Comparison of ENCODE assay signal across 9 mouse cellular contexts in the genomic region with DNA sequence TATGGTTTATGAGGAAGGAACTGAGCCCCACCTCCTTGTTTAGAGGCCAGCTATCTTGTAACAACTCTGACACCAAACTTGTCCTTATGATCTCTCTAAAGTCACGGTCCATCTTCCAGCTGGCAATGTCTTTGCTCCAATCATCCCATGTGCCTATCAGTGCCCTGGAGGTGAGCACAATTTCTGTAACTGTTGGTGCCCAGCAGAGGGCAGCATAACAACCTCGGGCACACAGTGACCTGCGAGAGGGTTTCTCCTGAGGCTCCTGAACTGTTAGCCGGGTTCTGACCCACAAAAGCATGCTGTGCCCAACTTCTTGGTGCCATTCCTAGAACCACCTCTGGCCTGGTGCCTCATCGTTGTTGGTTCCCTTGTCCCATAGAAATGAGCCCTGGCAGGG.
DNase-seq lines count a peak whose midpoint lies in the region; ATAC-seq and TF ChIP-seq lines count a peak whose summit lies in the region.
"Had no signal": no experiment of that assay in that cellular context is flagged by ENCODE, and none has a peak within 500 bp of the region (broad histone marks: within the 10 kb centered on the region; RNA-seq: fewer than 3 reads in every experiment).

No protein-coding gene starts in this region.

- H3K9ac ChIP-seq in kidney, embryonic 15.5 days: no peak overlapping the region
- no peak overlapping the region for H3K9ac ChIP-seq in ES-Bruce4 (ENCODE audit: low read depth, poor library complexity, severe bottlenecking)
- H3K9ac ChIP-seq: limb, embryonic 15.5 days had no signal

- no peak for TF ChIP-seq EP300 in ES-Bruce4 (IDR thresholded peaks at IDR 0.05; ENCODE audit: insufficient read depth, low read depth, low read length)

- H3K4me3 ChIP-seq in kidney, embryonic 15.5 days (replicated peaks): no peak overlapping the region
- no peak overlapping the region for H3K4me3 ChIP-seq in ES-Bruce4 (ENCODE audit: low read depth, low read length)
- no peak overlapping the region for H3K4me3 ChIP-seq in limb, embryonic 10.5 days
- H3K4me3 ChIP-seq in small intestine, adult 2 months (ENCODE audit: low read depth, low read length): no peak overlapping the region
- H3K4me3 ChIP-seq: limb, embryonic 15.5 days had no signal

- peak; percentile 75 for TF ChIP-seq CTCF in ES-Bruce4 (IDR thresholded peaks at IDR 0.05; ENCODE audit: low read depth, low read length)
- TF ChIP-seq CTCF in small intestine, adult 2 months (IDR thresholded peaks at IDR 0.05; ENCODE audit: extremely low read depth, insufficient read length, insufficient replicate concordance, low read depth, low read length): peak; percentile 67; the same call in 1 of the 2 replicates

- TF ChIP-seq POLR2A in ES-Bruce4 (IDR thresholded peaks at IDR 0.05; ENCODE audit: insufficient read depth, low read length): no peak
- TF ChIP-seq POLR2A in small intestine, adult 2 months (IDR thresholded peaks at IDR 0.05; ENCODE audit: low read depth, low read length): no peak

- no peak overlapping the region for H3K4me2 ChIP-seq in kidney, embryonic 15.5 days
- H3K4me2 ChIP-seq: limb, embryonic 15.5 days had no signal

- ATAC-seq in kidney, embryonic 15.5 days (replicated peaks; ENCODE audit: low FRiP score): no peak
- ATAC-seq in common myeloid progenitor, adult 5-6 weeks (replicated peaks; ENCODE audit: low read depth, poor library complexity, severe bottlenecking): peak; percentile 80

- WGBS in kidney, embryonic 15.5 days: 35% methylated on average over 5 of the region's 5 CpGs
- 46% methylated on average over 5 of the region's 5 CpGs for WGBS in limb, embryonic 10.5 days
- WGBS in small intestine, adult 2 months: 20% methylated on average over 5 of the region's 5 CpGs

- no peaks in the 10 kb centered on the region for H3K36me3 ChIP-seq in kidney, embryonic 15.5 days
- no peaks in the 10 kb centered on the region for H3K36me3 ChIP-seq in ES-Bruce4 (ENCODE audit: control insufficient read depth, insufficient read depth, low read length, poor library complexity, severe bottlenecking)
- no peaks in the 10 kb centered on the region for H3K36me3 ChIP-seq in limb, embryonic 10.5 days
- H3K36me3 ChIP-seq in small intestine, adult 2 months (ENCODE audit: control insufficient read depth, insufficient read depth, low read length): no peaks in the 10 kb centered on the region
- H3K36me3 ChIP-seq: limb, embryonic 15.5 days had no signal

- H3K9me3 ChIP-seq in kidney, embryonic 15.5 days (replicated peaks): no peaks in the 10 kb centered on the region
- H3K9me3 ChIP-seq in ES-Bruce4 (replicated peaks; ENCODE audit: control insufficient read depth, insufficient read depth, low read length, poor library complexity, severe bottlenecking): no peaks in the 10 kb centered on the region
- H3K9me3 ChIP-seq in limb, embryonic 10.5 days (replicated peaks): no peaks in the 10 kb centered on the region
- H3K9me3 ChIP-seq: limb, embryonic 15.5 days had no signal

- no peak overlapping the region for H3K27ac ChIP-seq in kidney, embryonic 15.5 days
- H3K27ac ChIP-seq in ES-Bruce4 (ENCODE audit: insufficient read depth, low read length): no peak overlapping the region
- H3K27ac ChIP-seq in limb, embryonic 10.5 days: no peak overlapping the region
- H3K27ac ChIP-seq in small intestine, adult 2 months (ENCODE audit: insufficient read depth, low read depth, low read length): no peak overlapping the region
- H3K27ac ChIP-seq: limb, embryonic 15.5 days had no signal

- no peaks in the 10 kb centered on the region for H3K27me3 ChIP-seq in kidney, embryonic 15.5 days
- no peaks in the 10 kb centered on the region for H3K27me3 ChIP-seq in ES-Bruce4 (ENCODE audit: control insufficient read depth, insufficient read depth, low read length, poor library complexity, severe bottlenecking)
- H3K27me3 ChIP-seq in limb, embryonic 10.5 days (ENCODE audit: low read depth, poor library complexity, severe bottlenecking): no peaks in the 10 kb centered on the region
- H3K27me3 ChIP-seq in small intestine, adult 2 months (ENCODE audit: control insufficient read depth, insufficient read depth, low read length): no peaks in the 10 kb centered on the region
- H3K27me3 ChIP-seq: limb, embryonic 15.5 days had no signal

- peak; percentile 32 for DNase-seq in kidney, adult 18-20 months
- DNase-seq in adrenal gland, adult 18-20 months (ENCODE audit: low spot score in 2 of 2): peak; percentile 39 to 41
- DNase-seq in limb, embryonic 10.5 days (ENCODE audit: low spot score): peak; percentile 50
- no peak for DNase-seq in spleen, adult 12 weeks (ENCODE audit: low spot score)

- no peaks in the 10 kb centered on the region for H3K4me1 ChIP-seq in kidney, embryonic 15.5 days
- no peaks in the 10 kb centered on the region for H3K4me1 ChIP-seq in ES-Bruce4 (ENCODE audit: control insufficient read depth, insufficient read depth, low read length)
- no peaks in the 10 kb centered on the region for H3K4me1 ChIP-seq in limb, embryonic 10.5 days
- H3K4me1 ChIP-seq in small intestine, adult 2 months (ENCODE audit: control insufficient read depth, insufficient read depth, insufficient read length, low read length): no peaks in the 10 kb centered on the region
- H3K4me1 ChIP-seq: limb, embryonic 15.5 days had no signal
